Mouse (Mus musculus): ENCODE measurements at regions not wholly inside any gene's neighbourhood (a gene's known extent, or its start where the extent isn't known, plus 50 kb on each side); places are given as distances from the start of the nearest gene placed in this dataset.

DNA sequence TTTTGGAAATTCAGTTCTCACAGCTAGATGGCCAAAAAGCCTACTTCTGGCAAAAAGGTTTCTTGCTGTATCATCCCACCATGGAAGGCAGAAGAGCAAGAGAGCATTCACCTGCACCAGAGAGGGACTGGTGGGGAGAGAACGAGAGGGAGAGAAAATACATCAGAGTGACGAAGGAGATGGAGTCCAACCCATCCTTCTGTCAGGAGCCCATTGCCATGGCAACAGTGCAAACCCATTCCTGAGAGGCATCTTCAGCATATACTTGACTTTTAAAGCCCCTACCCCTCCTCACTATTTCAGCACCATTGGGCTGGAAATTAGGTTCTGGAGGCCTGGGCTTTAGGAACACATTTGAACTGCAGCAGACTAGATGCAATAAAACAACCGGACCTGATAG is 375.7 kb upstream of the Npvf start:
- TF ChIP-seq CTCF (IDR thresholded peaks at IDR 0.05; ENCODE audit: low read depth) (no peak), EP300 (optimal IDR thresholded peaks at IDR 0.05) (no peak)

Measured in stomach, postnatal 0 days (tissue).